In the genomic region with DNA sequence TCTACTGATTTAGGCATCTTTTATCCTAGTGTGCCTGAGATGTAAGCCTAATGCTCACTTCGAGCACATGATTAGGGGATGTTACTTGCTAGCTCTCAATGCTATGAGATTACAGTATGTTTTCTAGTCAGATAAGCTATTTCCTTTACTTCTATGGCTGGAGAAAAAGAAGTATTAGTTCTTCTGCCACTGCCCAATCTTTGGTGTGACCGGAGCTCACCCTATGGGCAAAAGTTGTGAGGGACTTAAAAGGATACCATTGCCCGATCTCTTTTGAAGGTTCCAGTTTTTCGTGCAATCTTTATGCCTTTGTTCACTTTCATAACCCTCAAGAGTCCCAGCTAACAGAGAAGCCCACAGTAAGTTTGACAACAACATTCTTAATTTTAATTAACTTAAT, we compare ENCODE assay signal across 21 mouse cellular contexts.
DNase-seq lines count a peak whose midpoint lies in the region; ATAC-seq and TF ChIP-seq lines count a peak whose summit lies in the region.
"Had no signal": no experiment of that assay in that cellular context is flagged by ENCODE, and none has a peak within 500 bp of the region (broad histone marks: within the 10 kb centered on the region; RNA-seq: fewer than 3 reads in every experiment).

No protein-coding gene starts in this region.

- no peak overlapping the region for H3K4me3 ChIP-seq in stomach, embryonic 14.5 days (ENCODE audit: low read depth, low read length)
- H3K4me3 ChIP-seq in stomach, postnatal 0 days (ENCODE audit: low read depth, low read length), result no peak overlapping the region
- H3K4me3 ChIP-seq in CH12.LX (replicated peaks in 1 of 3; ENCODE audit: low read depth in 2 of 3, low read length in 2 of 3, poor library complexity in 1 of 3), result no peak overlapping the region
- no peak overlapping the region for H3K4me3 ChIP-seq in stomach, embryonic 16.5 days (replicated peaks; ENCODE audit: low read length)

- peak; percentile 67 for TF ChIP-seq RAD21 in CH12.LX (IDR thresholded peaks at IDR 0.05; ENCODE audit: low read depth, low read length)

- no peaks in the 10 kb centered on the region for H3K9me3 ChIP-seq in stomach, embryonic 14.5 days (ENCODE audit: control insufficient read depth, low read depth, low read length)
- no peaks in the 10 kb centered on the region for H3K9me3 ChIP-seq in stomach, postnatal 0 days (ENCODE audit: control insufficient read depth, low read length)
- H3K9me3 ChIP-seq in CH12.LX (replicated peaks; ENCODE audit: low read length), result no peaks in the 10 kb centered on the region
- no peaks in the 10 kb centered on the region for H3K9me3 ChIP-seq in stomach, embryonic 16.5 days (replicated peaks; ENCODE audit: control insufficient read depth, low read length)
- H3K9me3 ChIP-seq: G1E had no signal

- no peak for TF ChIP-seq EP300 in stomach, postnatal 0 days (optimal IDR thresholded peaks at IDR 0.05)
- no peak for TF ChIP-seq EP300 in CH12.LX (IDR thresholded peaks at IDR 0.05; ENCODE audit: low read length)

- no peaks in the 10 kb centered on the region for H3K27me3 ChIP-seq in stomach, embryonic 14.5 days (ENCODE audit: control insufficient read depth, insufficient read depth, low read length)
- H3K27me3 ChIP-seq in stomach, postnatal 0 days (ENCODE audit: control insufficient read depth, insufficient read depth, low read length), result no peaks in the 10 kb centered on the region
- no peaks in the 10 kb centered on the region for H3K27me3 ChIP-seq in CH12.LX (replicated peaks)
- H3K27me3 ChIP-seq in stomach, embryonic 16.5 days (ENCODE audit: control insufficient read depth, insufficient read depth, low read length), result no peaks in the 10 kb centered on the region
- H3K27me3 ChIP-seq: Patski had no signal

- no peak for ATAC-seq in stomach, embryonic 14.5 days (ENCODE audit: insufficient number of reproducible peaks, insufficient read depth, low FRiP score, low read depth)
- no peak for ATAC-seq in stomach, postnatal 0 days (ENCODE audit: low FRiP score, low TSS enrichment)
- peak; percentile 53; the same call in 1 of the 2 replicates for ATAC-seq in stomach, embryonic 16.5 days (ENCODE audit: insufficient read depth, low FRiP score)
- ATAC-seq: activated CD4-positive, CD25-positive, alpha-beta regulatory T cell, adult 4 months; CD4-positive, CD25-positive, alpha-beta regulatory T cell, adult 4 months; Patski had no signal

- DNase-seq in stomach, postnatal 0 days (ENCODE audit: low spot score), result no peak
- DNase-seq in CH12.LX (ENCODE audit: extremely low read depth), result no peak
- no peak for DNase-seq in spleen, postnatal 10 days (ENCODE audit: low spot score in 2 of 2)
- DNase-seq in kidney, postnatal 10 days, result no peak
- DNase-seq: adrenal gland, adult 2 months; adrenal gland, adult 8-10 months; adrenal gland, postnatal 10 days; adrenal gland, postnatal 14 days; adrenal gland, postnatal 25 days; adrenal gland, postnatal 36 days; B cell, adult 2 months; cerebellum, adult 11 months; cerebellum, adult 11-12 months; cerebellum, adult 18-20 months; cerebellum, adult 2 months had no signal

- dilution Hi-C loops in CH12.LX (cut with MboI; ENCODE audit: extremely low pct_ligation_motif_present, extremely low pct_unique_long_range_greater_than_20kb, low sequenced_read_pairs), result no loop called here

- no peak overlapping the region for H3K4me2 ChIP-seq in stomach, embryonic 14.5 days (replicated peaks; ENCODE audit: low read depth, low read length)
- no peak overlapping the region for H3K4me2 ChIP-seq in stomach, postnatal 0 days (replicated peaks; ENCODE audit: low read depth)
- H3K4me2 ChIP-seq in CH12.LX (ENCODE audit: insufficient read depth, low read depth, poor library complexity, severe bottlenecking), result no peak overlapping the region
- H3K4me2 ChIP-seq in stomach, embryonic 16.5 days (ENCODE audit: low read depth, low read length), result no peak overlapping the region

- WGBS in stomach, embryonic 14.5 days, result 81% methylated on average over 4 of the region's 4 CpGs
- WGBS in stomach, postnatal 0 days, result 72% methylated on average over 4 of the region's 4 CpGs
- 72% methylated on average over 4 of the region's 4 CpGs for WGBS in stomach, embryonic 16.5 days

- no peaks in the 10 kb centered on the region for H3K79me2 ChIP-seq in CH12.LX (replicated peaks; ENCODE audit: control insufficient read depth, extremely low read depth, insufficient read depth, poor library complexity, severe bottlenecking)

- H3K4me1 ChIP-seq in stomach, embryonic 14.5 days (ENCODE audit: control insufficient read depth, insufficient read depth, low read length), result no peaks in the 10 kb centered on the region
- H3K4me1 ChIP-seq in stomach, postnatal 0 days (replicated peaks; ENCODE audit: control insufficient read depth, insufficient read depth), result no peaks in the 10 kb centered on the region
- no peaks in the 10 kb centered on the region for H3K4me1 ChIP-seq in CH12.LX (ENCODE audit: control insufficient read depth in 1 of 2, insufficient read depth in 2 of 2)
- H3K4me1 ChIP-seq in stomach, embryonic 16.5 days (ENCODE audit: control insufficient read depth, insufficient read depth, low read length), result no peaks in the 10 kb centered on the region

- no peak for TF ChIP-seq POLR2A in CH12.LX (IDR thresholded peaks at IDR 0.05; ENCODE audit: low read depth, low read length)

- H3K9ac ChIP-seq in stomach, embryonic 14.5 days (replicated peaks; ENCODE audit: low read depth, low read length), result no peak overlapping the region
- no peak overlapping the region for H3K9ac ChIP-seq in stomach, postnatal 0 days (ENCODE audit: low read length)
- no peak overlapping the region for H3K9ac ChIP-seq in CH12.LX (ENCODE audit: insufficient read depth, low read depth)
- no peak overlapping the region for H3K9ac ChIP-seq in stomach, embryonic 16.5 days (ENCODE audit: low read length)

- H3K27ac ChIP-seq in stomach, embryonic 14.5 days (ENCODE audit: low read length), result peak overlapping the region; percentile 58; the same call in 1 of the 2 replicates
- no peak overlapping the region for H3K27ac ChIP-seq in stomach, postnatal 0 days (replicated peaks)
- no peak overlapping the region for H3K27ac ChIP-seq in CH12.LX (ENCODE audit: insufficient read depth, low read depth)
- H3K27ac ChIP-seq in stomach, embryonic 16.5 days (ENCODE audit: low read length), result 0 out of 2 replicates have a peak overlapping the region, but pooled peaks have one; percentile 38

- in situ Hi-C loops in CH12.LX (cut with MboI; ENCODE audit: low pct_ligation_motif_present, low pct_unique_long_range_greater_than_20kb, low sequenced_read_pairs), result loop anchor here (25.0 kb wide), 1 partner anchor 404 kb away; no protein-coding TSS in a partner anchor

- no peak for TF ChIP-seq CTCF in stomach, postnatal 0 days (IDR thresholded peaks at IDR 0.05; ENCODE audit: low read depth)
- TF ChIP-seq CTCF in CH12.LX (conservative IDR thresholded peaks at IDR 0.05 in 1 of 2, IDR thresholded peaks at IDR 0.05 in 1 of 2; ENCODE audit: low read depth in 2 of 2, low read length in 2 of 2), result peak in 1 of 2 experiments; percentile 50; a peak in 2 of 4 replicates

- no peaks in the 10 kb centered on the region for H3K36me3 ChIP-seq in stomach, embryonic 14.5 days (ENCODE audit: control insufficient read depth, insufficient read depth, low read length)
- H3K36me3 ChIP-seq in stomach, postnatal 0 days (ENCODE audit: control insufficient read depth, insufficient read depth, low read length), result no peaks in the 10 kb centered on the region
- no peaks in the 10 kb centered on the region for H3K36me3 ChIP-seq in CH12.LX (replicated peaks in 1 of 2; ENCODE audit: control insufficient read depth in 1 of 2, insufficient read depth in 1 of 2, low read length in 1 of 2)
- H3K36me3 ChIP-seq in stomach, embryonic 16.5 days (ENCODE audit: control insufficient read depth, insufficient read depth, low read length), result no peaks in the 10 kb centered on the region
- H3K36me3 ChIP-seq: G1E had no signal

TF ChIP-seq in CH12.LX, 34 proteins besides CTCF, POLR2A, EP300 and RAD21:
- TF ChIP-seq SMC3 (IDR thresholded peaks at IDR 0.05; ENCODE audit: low read depth, low read length) (peak; percentile 59), TBP (conservative IDR thresholded peaks at IDR 0.05; ENCODE audit: low read depth, low read length) (no peak)

Comparison
In these comparisons a context has a peak if more than half of its experiments do, and no peak if none do; other contexts are left out.
1. H3K27ac ChIP-seq: peak in stomach, embryonic 14.5 days (single experiment) and stomach, embryonic 16.5 days (single experiment); none in stomach, postnatal 0 days (single experiment) and CH12.LX (single experiment).